Mouse (Mus musculus) retina, embryonic 14.5 days (tissue): ENCODE measurements around the gene Il1r2.

Experiments
- DNase-seq: peaks from one replicate; pipeline ENCODE4 v3.0.0-alpha.2; 2015; ENCODE audit warnings: low spot score

Il1r2 gene

DNA sequence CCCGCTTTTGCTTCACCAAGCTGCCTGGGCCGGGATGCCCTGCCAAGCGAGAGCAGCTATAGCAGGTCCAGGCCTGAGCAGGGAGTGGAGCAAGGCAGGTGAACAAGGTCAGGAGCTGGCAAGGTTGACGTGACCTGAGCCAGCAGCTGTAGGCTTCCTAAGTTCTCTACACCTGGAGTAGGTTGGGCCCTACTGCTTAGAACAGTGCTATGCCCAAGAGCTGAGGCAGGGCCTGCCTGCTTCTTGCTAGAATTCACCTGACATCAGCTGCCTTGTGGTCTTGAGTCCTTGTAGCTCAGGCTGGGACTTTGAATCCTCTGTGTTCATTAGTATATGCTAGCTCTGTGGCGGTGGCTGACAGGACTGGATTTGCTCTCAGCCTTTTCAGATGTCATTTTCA is at the start of gene Il1r2:
TSS of gene Il1r2 (plus strand) at position 301 of the 400 bp plus-strand sequence.
- DNase-seq: no peak

DNA sequence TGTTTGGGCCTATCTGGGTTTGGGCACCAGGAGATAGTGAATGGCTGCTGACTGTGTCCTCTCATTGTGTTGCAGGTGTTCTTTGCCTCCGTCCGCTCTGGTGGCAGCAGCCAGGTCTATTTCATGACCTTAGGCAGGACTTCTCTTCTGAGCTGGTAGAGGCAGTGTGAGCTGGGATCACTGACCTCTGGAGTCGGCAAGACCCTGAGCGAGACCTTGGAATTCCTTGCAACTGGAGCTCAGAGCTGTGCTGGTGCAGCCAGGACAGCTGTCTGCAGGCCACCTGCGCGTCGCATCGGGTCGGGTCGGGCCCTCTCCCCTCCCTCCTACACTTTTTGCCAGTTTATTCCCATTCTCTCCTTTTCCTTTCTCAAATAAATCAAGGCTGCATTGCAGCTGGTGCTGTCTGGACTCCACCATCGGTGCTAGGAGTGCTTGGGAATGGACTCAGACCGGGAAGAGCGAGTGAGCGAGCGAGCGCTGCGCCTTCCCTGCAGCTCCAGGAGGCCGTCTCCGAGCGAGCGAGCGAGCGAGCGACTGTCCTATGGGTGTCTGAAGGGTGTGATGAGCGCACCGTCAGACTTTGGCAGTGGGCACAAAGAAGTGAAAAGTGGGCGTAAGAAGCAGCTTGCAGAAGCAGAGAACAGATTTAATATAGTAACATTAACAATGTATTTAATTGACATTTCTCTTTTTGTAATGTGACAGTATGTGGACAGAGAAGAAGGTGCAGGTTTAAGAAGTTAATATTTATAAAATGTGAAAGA is 49.1 kb upstream of the Il1r2 start:
- no peak for DNase-seq

- no peak for DNase-seq
Measured at GRCm38 (mm10) chr1:40025416-40025815, 48.5 kb upstream of the Il1r2 start.

GRCm38 (mm10) chr1:40027116-40027620 is 46.7 kb upstream of the Il1r2 start:
- no peak for DNase-seq

- no peak for DNase-seq
Measured at GRCm38 (mm10) chr1:40028207-40028998, 45.5 kb upstream of the Il1r2 start.

GRCm38 (mm10) chr1:40029597-40029996 is 44.3 kb upstream of the Il1r2 start:
- no peak for DNase-seq

GRCm38 (mm10) chr1:40030287-40030975 is 43.4 kb upstream of the Il1r2 start:
- DNase-seq: no peak

DNA sequence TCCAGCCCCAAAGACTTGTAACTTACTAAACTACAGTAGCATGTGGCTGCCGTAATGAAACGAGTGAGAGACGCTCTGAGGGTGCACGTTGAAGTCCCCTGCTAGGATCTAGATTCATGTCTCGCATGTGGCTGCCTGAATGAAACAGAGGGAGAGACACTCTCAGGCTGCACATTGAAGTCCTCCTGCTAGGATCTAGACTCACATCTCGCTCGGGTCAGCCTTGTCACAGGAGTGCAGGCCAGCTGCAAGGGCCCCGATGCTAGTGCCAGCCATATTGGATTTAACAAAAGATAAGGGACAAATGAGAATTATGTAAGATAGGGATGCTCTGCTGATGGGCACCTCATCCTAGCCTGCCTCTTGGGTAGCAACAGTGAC is 42.9 kb upstream of the Il1r2 start:
- DNase-seq: no peak

- no peak for DNase-seq
Measured at GRCm38 (mm10) chr1:40031626-40032025, 42.3 kb upstream of the Il1r2 start.

- no peak for DNase-seq
Measured at GRCm38 (mm10) chr1:40033315-40033714, 40.6 kb upstream of the Il1r2 start.

GRCm38 (mm10) chr1:40033743-40034420 is 40.0 kb upstream of the Il1r2 start:
- DNase-seq: no peak

GRCm38 (mm10) chr1:40037831-40038230 is 36.0 kb upstream of the Il1r2 start:
- DNase-seq: no peak

DNA sequence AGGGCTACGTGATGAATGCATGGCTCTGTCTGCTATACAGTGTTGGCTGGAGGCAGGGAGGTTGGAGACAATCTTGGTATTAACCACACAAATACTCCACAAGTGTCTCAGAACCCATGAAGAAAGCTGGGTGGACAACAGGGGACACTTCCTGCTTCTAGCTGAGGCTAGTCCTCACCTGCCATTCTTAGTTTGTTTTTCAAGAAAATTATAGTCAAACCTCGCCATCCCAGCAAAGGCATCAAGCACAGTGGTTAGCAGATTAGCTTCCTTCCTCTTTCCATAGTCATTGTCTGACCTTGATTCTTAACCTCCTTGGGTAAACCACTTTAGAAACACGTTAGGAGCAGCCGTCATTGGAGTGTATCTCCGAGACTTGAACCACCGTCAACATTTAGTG is 28.2 kb upstream of the Il1r2 start:
- DNase-seq: no peak

DNA sequence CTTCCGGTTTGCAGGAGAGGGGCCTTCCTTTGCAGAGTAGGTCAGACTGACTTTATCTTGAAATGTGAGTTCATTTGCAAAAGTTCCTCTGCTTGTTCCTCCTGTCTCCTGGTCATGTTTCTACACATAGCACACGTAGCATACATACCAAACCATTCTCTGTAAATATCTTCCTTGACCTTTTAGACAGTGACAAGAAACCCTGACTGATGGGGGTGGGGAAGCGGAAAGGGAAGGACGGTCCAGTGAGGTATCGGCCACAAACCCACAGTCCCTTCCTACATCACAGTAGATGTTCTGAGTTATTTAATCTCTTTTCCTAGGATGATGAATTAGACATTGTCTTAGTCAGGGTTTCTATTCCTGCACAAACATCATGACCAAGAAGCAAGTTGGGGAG is 27.3 kb upstream of the Il1r2 start:
- DNase-seq: no peak

DNA sequence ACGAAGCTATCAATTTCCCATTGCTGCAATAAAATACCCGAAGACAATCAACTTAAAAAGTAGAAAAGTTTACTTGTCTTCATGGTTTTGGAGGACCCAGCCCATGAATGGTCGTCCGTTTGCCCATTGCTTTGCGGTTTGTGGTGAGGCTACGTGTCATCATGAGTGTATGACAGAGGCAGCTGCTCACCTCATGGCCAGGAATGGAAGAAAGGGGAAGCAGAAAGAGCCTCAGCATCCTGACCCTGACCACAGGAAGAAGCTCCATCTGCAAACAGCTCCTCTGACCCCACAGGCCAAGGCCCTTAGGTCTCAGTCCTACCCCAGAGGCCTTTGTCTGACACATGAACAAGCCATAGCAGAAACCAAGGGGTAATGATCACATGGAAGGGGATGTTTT is 22.7 kb upstream of the Il1r2 start:
- DNase-seq: no peak

DNA sequence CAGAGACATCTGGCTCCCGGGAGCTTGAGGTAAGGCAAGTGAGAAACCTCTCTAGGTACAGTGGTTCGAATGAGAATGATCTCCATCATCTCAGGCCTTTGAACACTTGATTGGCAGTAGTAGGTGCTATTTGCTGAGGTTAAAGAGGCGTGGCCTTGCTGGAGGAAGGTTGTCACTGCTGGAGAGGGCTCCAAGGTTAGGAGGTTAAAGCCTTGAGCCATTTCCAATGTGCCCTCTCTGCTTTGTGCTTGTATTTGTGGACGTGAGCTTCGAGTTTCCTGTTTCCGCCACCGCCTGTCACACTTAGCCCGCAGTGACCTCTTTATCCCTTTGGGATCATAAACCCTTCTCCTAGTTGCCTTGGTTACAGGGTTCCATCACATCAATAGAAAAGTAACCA is 21.7 kb upstream of the Il1r2 start:
- DNase-seq: no peak

DNA sequence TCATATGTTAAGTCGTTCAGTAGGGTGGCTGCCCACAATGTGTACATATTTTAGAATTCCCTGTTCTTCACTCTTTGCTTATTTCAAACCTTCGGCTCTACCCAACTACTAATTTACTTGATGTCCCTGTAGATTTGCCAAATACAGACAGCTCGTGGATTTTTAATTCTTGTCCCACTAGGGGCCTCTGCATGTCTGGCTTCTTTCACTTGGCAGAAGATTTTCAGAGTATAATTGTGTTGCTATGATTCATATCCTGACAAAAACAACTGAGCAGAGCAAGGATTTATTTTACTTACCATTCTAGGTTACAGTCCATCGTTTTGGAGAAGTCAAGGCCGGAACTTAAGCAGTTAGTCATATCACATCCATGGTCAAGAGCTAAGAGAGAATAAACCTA is 20.8 kb upstream of the Il1r2 start:
- DNase-seq: no peak

GRCm38 (mm10) chr1:40055051-40055450 is 18.8 kb upstream of the Il1r2 start:
- no peak for DNase-seq

GRCm38 (mm10) chr1:40055963-40056362 is 17.9 kb upstream of the Il1r2 start:
- DNase-seq: no peak

DNA sequence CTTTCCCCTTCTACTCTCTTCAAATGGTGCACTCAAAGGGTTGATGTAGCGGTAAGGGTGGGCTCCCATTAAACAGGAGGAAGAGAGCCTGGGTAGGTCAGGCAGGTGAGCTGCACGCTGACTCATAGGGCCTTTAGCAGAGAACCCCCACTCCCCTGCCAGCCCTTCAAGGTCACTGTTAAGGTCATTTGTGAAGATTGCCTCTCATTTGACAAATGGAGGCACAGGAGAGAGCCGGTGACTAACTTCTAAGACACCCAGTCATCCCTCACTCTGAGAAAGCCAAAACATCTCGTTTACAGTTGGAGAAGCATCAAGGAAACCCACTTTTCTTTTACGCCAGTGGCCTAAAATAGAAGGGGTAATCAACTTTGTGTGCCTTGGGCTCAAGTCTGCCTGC is 16.5 kb upstream of the Il1r2 start:
- no peak for DNase-seq

DNA sequence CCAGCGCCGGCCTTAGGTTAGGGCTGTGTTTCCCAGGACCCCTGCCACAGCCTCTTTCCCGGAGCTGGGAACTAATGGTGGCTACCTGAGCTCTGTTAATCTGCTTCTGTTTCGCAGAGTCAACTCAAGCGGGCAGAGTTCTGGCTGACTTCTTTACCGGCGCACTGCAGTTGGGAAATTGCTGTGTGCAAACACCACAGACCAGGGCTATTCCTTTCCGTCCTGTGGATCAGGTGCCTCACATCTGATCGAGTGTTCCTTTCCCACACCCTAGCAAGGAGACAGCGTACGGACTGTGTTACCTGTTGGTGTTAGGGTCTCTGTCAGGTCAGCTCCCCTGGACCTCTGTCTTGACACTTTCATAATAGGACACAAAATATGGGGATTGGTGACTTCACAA is 15.9 kb upstream of the Il1r2 start:
- DNase-seq: no peak

DNA sequence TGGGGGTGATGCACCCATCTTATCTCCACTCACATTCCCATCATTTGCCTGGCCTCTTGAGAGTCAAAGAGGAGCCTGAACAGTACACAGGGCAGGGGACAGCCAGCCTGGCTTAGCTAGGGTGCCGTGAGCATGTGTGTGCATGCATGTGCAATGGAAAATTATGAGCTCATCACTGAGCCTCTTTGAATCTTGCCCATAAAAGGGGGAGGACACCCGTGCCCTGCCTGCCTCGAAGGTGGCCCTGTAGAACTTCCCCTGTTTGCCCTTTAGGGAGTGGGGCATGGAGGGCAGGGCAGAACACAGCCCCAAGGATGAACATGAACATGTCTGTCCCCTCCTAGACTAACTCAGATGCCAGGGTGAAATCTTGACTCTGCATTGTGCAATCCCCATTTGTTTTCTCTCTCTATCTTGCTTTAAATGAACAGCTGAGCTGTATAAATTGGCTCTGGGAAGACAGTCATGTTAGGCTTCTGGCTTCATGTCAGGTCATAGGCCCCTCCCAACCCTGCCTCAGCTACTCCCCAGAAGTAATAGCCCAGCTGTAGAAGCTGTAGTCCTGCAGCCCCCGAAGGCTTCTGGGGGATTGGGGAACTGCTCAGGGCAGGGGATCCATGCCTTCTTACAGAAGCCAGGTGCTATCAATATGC is 14.6 kb upstream of the Il1r2 start:
- DNase-seq: no peak
